Mouse (Mus musculus): ENCODE measurements around the gene Etl4. TPM values are rescaled to one million over a fixed set of nuclear protein-coding genes. Genes with fewer than 3 reads are reported as not detected.

The Etl4 gene
- polyA plus RNA-seq, 1 experiment from 2014 or later = 5.0 TPM

DNA sequence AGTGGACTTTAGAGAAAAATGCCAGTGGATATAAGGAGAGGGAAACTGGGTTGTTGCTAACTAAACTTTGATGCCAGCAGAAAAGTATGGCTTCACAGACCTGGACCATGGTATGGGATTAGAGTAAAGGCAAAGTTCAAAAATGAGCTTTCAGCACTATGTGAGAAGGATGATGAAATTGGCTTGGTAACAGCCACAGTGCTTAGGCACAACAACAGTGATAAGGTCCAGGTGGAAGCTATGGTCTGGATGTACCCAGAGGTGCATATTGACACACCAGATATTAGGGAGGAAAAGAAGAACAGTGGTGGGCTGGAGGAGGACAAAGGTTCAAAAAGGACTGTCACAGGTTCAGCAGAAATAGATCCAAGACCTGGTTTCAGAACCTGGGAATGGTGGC is 631.7 kb downstream of the Etl4 start:
- H3K9me3 ChIP-seq = no peaks in the 10 kb centered on the region
- ATAC-seq (ENCODE audit: low FRiP score, low read depth) = no peak
- no peak overlapping the region for H3K27ac ChIP-seq (replicated peaks)
- no peak overlapping the region for H3K4me2 ChIP-seq
- no peaks in the 10 kb centered on the region for H3K36me3 ChIP-seq
- H3K4me3 ChIP-seq = no peak overlapping the region
- H3K9ac ChIP-seq = no peak overlapping the region
- H3K4me1 ChIP-seq (replicated peaks) = peaks cover 4% of the 10 kb centered on the region
- H3K27me3 ChIP-seq = no peaks in the 10 kb centered on the region; the same call in 1 of the 2 replicates

DNA sequence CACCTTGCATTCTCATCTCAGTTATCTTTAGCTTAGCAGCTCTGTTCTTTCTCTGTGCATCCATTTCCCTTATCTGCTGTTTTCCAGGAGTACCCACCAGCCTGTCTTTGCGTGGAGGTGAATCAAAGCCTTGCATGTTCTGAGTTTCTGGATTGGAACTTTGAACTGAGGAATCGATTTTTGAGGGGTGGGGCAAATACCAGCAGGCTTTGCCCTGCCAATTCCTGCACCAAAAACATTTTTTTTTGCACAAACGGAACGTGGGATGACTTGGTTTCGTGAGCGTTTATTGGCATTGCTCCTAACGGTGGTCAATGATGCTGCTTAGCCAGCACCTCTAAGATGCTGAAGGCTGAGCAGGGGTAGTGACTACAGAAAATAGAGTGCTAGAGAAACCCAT is 632.7 kb downstream of the Etl4 start:
- no peak for ATAC-seq (ENCODE audit: low FRiP score, low read depth)
- Histone ChIP-seq H3K4me3 (no peak overlapping the region), H3K9me3 (no peaks in the 10 kb centered on the region), H3K27ac (replicated peaks) (no peak overlapping the region), H3K36me3 (no peaks in the 10 kb centered on the region), H3K27me3 (no peaks in the 10 kb centered on the region; the same call in 1 of the 2 replicates), H3K4me2 (no peak overlapping the region), H3K9ac (no peak overlapping the region), H3K4me1 (replicated peaks) (peaks cover 14% of the 10 kb centered on the region)
- WGBS = 93% methylated on average over 7 of the region's 7 CpGs

DNA sequence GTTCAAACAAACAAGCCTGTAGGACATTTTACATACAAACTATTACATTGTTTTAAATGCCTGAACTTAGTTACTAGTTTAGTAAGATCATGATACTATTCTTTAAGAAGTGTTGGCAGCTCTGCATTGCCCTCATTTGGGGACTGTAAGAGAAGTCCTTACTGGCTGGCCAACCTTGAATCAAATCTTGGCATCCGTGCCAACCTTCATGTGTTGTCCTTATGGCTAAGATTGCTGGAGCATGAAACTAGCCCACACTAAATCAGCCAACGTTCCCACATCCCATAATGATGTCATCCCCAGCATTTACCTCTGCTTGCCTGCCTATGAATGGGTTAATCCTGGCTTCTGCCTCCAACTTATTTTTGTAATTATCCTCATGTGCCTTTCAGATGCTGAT is 636.0 kb downstream of the Etl4 start:
- Histone ChIP-seq H3K4me3 (no peak overlapping the region), H3K36me3 (no peaks in the 10 kb centered on the region), H3K27ac (replicated peaks) (no peak overlapping the region), H3K4me1 (replicated peaks) (peaks cover 26% of the 10 kb centered on the region), H3K9ac (no peak overlapping the region), H3K9me3 (no peaks in the 10 kb centered on the region), H3K4me2 (no peak overlapping the region), H3K27me3 (peaks cover 4% of the 10 kb centered on the region)
- no peak for ATAC-seq (ENCODE audit: low FRiP score, low read depth)
- 50% methylated on average over 2 of the region's 2 CpGs for WGBS

DNA sequence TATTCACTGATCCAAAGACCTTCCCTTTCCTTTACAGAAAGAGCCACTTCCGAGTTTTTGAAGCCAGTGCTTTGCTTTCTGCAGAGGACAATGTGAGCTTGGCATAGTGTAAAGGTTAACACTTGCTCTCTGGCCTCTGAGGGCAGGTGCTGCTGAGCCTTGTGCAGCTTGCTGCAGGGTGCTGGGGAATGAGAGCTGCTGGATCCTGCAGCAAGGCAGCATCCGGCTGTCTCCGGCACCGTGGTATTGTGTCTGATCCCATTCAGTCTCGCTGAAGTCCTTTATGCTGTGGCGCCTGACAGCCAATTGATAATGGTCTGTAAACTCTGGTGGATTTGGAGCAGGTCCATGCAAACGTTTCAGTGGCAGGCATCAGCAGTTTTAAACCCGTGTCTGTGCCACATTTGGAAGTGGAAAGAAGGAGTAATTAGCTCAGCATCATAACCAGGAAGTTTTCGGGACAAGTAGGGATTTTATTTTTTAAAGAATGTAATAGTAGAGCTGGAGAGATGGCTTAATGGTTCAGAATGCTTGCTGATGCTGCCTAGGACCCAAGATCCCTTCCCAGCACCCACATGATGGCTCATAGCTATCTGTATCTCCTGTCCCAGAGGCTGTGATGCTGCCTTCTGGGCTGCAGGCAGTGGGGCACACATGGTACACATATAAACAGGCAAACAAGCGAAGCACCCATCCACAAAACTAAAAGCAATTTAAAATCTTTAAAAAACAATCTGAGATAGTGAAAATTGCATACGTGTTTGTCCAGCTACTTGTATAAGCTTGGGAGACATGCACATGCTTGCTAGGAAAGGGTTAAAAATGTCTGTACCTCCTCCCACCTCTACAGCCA is 637.1 kb downstream of the Etl4 start:
- peaks cover 26% of the 10 kb centered on the region for H3K4me1 ChIP-seq (replicated peaks)
- peaks cover 4% of the 10 kb centered on the region for H3K27me3 ChIP-seq
- ATAC-seq (ENCODE audit: low FRiP score, low read depth) = peak; percentile 69; the same call in 1 of the 2 replicates
- peak overlapping the region; percentile 13 for H3K4me3 ChIP-seq
- peak overlapping the region; percentile 47 for H3K4me2 ChIP-seq
- 12% methylated on average over 11 of the region's 11 CpGs for WGBS
- H3K27ac ChIP-seq (replicated peaks) = no peak overlapping the region
- no peaks in the 10 kb centered on the region for H3K36me3 ChIP-seq
- no peak overlapping the region for H3K9ac ChIP-seq
- H3K9me3 ChIP-seq = no peaks in the 10 kb centered on the region

DNA sequence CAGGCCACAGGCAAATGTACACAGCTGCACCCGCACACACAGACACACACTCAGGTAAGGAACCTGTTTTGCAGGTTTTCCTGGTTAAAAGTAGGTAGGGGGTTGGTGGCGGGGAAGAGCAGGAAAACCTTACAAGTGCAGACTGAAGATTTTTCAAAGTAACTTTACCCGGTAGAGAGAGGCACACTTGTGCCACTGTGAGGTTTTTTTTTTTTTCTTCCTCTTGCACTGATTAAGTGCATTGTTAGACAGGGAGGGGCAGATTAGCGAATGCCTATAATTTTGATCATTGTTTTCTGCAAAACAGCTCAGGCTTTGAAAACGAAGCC is 637.7 kb downstream of the Etl4 start:
- Histone ChIP-seq H3K9me3 (no peaks in the 10 kb centered on the region), H3K36me3 (no peaks in the 10 kb centered on the region), H3K9ac (no peak overlapping the region), H3K4me1 (replicated peaks) (peaks cover 26% of the 10 kb centered on the region), H3K4me3 (peak overlapping the region; percentile 13), H3K27ac (replicated peaks) (no peak overlapping the region), H3K27me3 (peaks cover 4% of the 10 kb centered on the region), H3K4me2 (peak overlapping the region; percentile 47)
- WGBS = 13% methylated on average over 5 of the region's 5 CpGs
- no peak for ATAC-seq (ENCODE audit: low FRiP score, low read depth)

DNA sequence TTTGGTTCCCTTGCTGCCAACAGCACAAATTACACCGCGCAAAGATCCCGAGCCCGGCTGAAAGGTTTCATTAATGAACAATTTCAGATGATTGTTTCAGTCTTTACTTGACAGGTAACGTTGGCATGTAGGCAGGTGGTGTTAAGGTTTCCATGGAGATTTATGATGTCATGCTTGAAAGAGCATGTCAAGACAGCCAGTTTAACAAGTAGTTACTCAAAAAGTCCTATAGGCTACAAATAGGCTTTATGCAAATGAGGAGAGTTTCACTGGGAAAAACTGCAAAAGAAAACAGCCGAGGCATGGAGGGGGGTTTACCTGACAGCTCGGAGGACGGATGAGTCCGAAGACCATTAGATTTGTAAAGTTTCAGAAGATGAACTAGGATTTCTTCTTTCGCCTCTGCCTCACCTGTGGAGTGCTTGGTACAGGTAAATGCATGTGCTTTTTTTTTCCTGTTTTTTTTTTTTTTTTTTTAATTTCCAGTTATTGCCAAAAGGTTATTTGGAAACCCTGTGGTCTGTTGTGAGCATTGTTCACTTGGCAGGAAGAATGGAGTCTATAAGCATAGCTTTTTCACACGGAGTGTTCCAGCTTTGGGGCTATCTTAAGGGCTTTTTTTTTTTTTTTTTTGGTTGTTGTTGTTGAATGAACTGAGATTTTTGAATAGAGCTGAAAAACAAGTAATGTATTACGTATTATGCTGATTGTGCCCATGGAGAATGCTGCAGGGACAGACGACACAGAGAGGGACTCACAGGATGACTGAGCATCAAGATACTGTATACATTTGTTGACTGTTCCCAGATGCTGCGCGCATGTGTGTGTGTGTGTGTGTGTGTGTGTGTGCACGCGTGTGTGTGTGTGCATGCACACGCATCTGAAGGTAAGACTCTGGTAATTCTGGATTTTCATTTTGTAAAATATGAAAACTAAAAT is 638.4 kb downstream of the Etl4 start:
- H3K27ac ChIP-seq (replicated peaks) = no peak overlapping the region
- H3K9ac ChIP-seq = no peak overlapping the region
- peak overlapping the region; percentile 47 for H3K4me2 ChIP-seq
- WGBS = 14% methylated on average over 18 of the region's 18 CpGs
- H3K4me1 ChIP-seq (replicated peaks) = peaks cover 26% of the 10 kb centered on the region
- ATAC-seq (ENCODE audit: low FRiP score, low read depth) = no peak
- peak overlapping the region; percentile 13 for H3K4me3 ChIP-seq
- peaks cover 4% of the 10 kb centered on the region for H3K27me3 ChIP-seq
- no peaks in the 10 kb centered on the region for H3K36me3 ChIP-seq
- no peaks in the 10 kb centered on the region for H3K9me3 ChIP-seq

DNA sequence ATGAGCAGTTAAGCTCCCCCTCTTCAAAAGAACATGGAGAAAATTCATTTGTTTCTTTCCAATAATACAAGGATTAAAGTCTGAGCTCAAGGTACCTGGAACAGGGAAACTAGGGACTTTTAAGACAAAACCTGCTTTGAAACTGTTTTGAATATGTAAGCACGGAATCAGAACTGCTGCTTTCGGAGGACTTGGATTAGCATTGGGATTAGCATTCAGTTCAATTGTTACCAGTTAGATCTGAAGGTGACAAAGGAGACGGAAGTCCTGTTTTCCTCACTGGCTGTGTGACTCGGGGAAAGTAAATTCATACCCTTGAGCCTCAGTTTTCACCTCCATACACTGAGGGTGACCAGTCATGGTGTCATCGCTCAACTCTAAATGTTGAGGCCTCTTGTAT is 639.5 kb downstream of the Etl4 start:
- Histone ChIP-seq H3K36me3 (no peaks in the 10 kb centered on the region), H3K27ac (replicated peaks) (no peak overlapping the region), H3K4me1 (replicated peaks) (peaks cover 26% of the 10 kb centered on the region), H3K9ac (no peak overlapping the region), H3K9me3 (no peaks in the 10 kb centered on the region), H3K4me2 (no peak overlapping the region), H3K4me3 (no peak overlapping the region), H3K27me3 (peaks cover 4% of the 10 kb centered on the region)
- WGBS = 40% methylated on average over 5 of the region's 5 CpGs
- ATAC-seq (ENCODE audit: low FRiP score, low read depth) = no peak

DNA sequence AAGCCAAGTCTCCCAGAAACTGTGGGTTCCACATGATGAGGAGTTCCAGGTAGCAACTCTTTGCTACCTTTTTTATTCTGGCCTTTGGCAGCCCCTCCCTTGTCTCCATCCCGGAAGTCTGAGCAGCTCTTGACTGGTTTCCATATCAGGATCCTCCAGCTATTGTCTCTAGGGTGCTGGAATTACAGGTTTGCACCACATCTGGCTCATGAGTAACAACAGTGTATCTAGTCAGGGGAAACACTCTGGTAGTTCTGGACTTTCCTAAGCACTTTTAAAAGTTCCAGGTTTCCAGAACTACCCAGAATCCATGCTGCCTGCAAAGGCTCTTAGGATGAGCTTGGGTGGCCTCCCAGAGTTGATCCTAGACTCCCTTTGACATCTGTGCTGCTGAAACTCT is 640.4 kb downstream of the Etl4 start:
- Histone ChIP-seq H3K9ac (no peak overlapping the region), H3K9me3 (no peaks in the 10 kb centered on the region), H3K36me3 (no peaks in the 10 kb centered on the region), H3K4me1 (replicated peaks) (peaks cover 26% of the 10 kb centered on the region), H3K4me2 (no peak overlapping the region), H3K27ac (replicated peaks) (no peak overlapping the region), H3K27me3 (peaks cover 4% of the 10 kb centered on the region), H3K4me3 (no peak overlapping the region)
- 73% methylated on average over 1 of the region's 1 CpGs for WGBS
- no peak for ATAC-seq (ENCODE audit: low FRiP score, low read depth)

DNA sequence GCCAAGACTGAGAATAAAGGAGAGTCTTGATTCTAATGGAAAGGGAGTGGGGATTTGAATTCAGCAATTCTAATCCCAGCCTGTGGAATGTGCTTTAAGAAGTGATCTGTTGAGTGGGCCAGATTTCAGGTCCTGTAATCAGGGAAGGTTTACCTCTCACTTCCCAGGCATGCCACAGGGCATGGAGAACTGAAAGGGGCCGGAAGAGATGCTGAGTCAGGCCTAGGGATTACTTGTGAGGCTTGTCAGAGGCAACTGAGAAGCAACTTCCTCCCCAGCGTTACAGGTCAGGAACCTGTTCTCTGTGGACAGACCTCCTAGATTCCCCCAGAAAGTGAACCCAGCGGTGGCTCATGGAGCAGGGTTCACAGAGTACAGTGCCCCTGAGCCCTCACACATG is 646.1 kb downstream of the Etl4 start:
- WGBS = 75% methylated on average over 3 of the region's 3 CpGs
- no peaks in the 10 kb centered on the region for H3K27me3 ChIP-seq
- no peak overlapping the region for H3K27ac ChIP-seq (replicated peaks)
- ATAC-seq (ENCODE audit: low FRiP score, low read depth) = no peak
- H3K4me3 ChIP-seq = no peak overlapping the region
- no peak overlapping the region for H3K9ac ChIP-seq
- H3K9me3 ChIP-seq = no peaks in the 10 kb centered on the region
- no peaks in the 10 kb centered on the region for H3K36me3 ChIP-seq
- H3K4me2 ChIP-seq = no peak overlapping the region
- no peaks in the 10 kb centered on the region for H3K4me1 ChIP-seq (replicated peaks)

DNA sequence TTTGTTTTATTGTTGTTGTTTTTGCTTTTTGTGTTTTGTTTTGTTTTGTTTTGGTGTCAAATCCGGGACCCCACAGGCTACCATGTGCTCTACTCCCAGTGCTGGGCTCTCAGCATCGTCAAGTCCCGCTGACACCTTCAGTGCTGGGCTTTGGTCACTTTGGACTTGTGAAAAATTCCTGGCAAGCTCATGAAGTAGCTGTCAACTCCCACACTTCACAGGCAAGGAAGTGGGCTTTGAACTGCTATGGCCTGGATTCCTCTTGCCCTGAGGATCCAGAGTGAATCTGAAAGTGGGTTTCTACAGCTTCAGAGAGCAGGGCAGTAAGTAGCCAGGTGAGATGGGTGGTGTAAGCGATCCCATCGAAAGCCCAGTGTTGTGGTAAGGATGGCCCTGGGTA is 649.5 kb downstream of the Etl4 start:
- WGBS = 87% methylated on average over 5 of the region's 5 CpGs
- no peak for ATAC-seq (ENCODE audit: low FRiP score, low read depth)
- no peak overlapping the region for H3K27ac ChIP-seq (replicated peaks)
- H3K36me3 ChIP-seq = no peaks in the 10 kb centered on the region
- H3K4me2 ChIP-seq = no peak overlapping the region
- H3K4me3 ChIP-seq = no peak overlapping the region
- no peaks in the 10 kb centered on the region for H3K4me1 ChIP-seq (replicated peaks)
- no peaks in the 10 kb centered on the region for H3K27me3 ChIP-seq
- H3K9me3 ChIP-seq = no peaks in the 10 kb centered on the region
- H3K9ac ChIP-seq = no peak overlapping the region

DNA sequence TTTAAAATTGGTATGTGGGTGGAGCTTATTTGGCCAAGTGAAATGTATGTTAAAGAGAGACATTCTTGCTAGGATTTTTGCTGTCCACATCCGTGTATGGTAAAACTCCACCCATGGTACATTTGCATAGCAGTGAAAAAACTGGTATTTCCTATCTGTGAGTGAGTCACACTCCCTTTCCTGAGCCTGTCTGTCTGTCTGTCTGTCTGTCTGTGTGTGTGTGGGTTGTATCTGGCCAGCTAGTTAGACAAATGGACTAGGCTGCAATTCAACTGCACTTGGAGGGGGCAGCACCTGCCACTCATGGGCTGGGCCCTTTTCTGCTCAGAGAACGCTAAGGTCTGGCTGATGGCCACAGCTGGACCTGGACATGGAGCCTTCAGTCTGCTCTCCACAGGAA is 650.1 kb downstream of the Etl4 start:
- Histone ChIP-seq H3K4me3 (no peak overlapping the region), H3K27me3 (no peaks in the 10 kb centered on the region), H3K9me3 (no peaks in the 10 kb centered on the region), H3K9ac (no peak overlapping the region), H3K36me3 (no peaks in the 10 kb centered on the region), H3K27ac (replicated peaks) (no peak overlapping the region), H3K4me1 (replicated peaks) (no peaks in the 10 kb centered on the region), H3K4me2 (no peak overlapping the region)
- no peak for ATAC-seq (ENCODE audit: low FRiP score, low read depth)
- WGBS = 78% methylated on average over 2 of the region's 2 CpGs

DNA sequence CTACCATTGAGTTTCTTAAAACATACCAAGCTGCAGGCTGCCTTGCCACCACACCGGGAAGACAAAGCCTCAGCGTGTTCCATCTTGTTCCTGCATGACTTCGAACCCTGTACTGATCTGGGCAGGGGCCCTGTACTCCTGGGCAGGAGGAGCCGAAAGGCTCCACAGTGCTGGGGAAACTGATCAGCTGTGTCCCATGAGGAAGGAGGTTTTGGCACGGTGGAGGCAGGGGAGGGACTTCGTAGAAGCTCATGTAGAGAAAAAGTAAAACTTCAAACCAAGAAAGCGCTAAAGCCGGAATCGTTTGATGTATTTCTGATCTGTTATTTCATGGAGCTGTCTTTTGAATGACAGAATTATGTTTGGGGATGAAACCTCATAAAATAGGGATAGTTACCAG is 651.0 kb downstream of the Etl4 start:
- H3K36me3 ChIP-seq = no peaks in the 10 kb centered on the region
- no peak overlapping the region for H3K27ac ChIP-seq (replicated peaks)
- ATAC-seq (ENCODE audit: low FRiP score, low read depth) = no peak
- WGBS = 94% methylated on average over 9 of the region's 9 CpGs
- no peaks in the 10 kb centered on the region for H3K9me3 ChIP-seq
- H3K4me1 ChIP-seq (replicated peaks) = no peaks in the 10 kb centered on the region
- H3K27me3 ChIP-seq = no peaks in the 10 kb centered on the region
- H3K9ac ChIP-seq = no peak overlapping the region
- no peak overlapping the region for H3K4me3 ChIP-seq
- H3K4me2 ChIP-seq = no peak overlapping the region
